Mouse (Mus musculus) inflammation-experienced regulatory T-cells, adult 6 months (primary cell): ENCODE results near the gene Vps16. TPM values are rescaled to one million over a fixed set of nuclear protein-coding genes. Genes with fewer than 3 reads are reported as not detected.

Experiments
- ATAC-seq: one replicate; pipeline ENCODE4 v1.8.0; 2017
- polyA plus RNA-seq, 3 experiments: library from polyadenylated mRNA; unstranded; fragments of 100-300 nt; shearing (Covaris generic); gene quantifications; one replicate each; pipeline ENCODE4 v1.2.1; 2017

The Vps16 gene
- polyA plus RNA-seq, 3 experiments from 2014 or later, result 165 to 250 (median 199) TPM

DNA sequence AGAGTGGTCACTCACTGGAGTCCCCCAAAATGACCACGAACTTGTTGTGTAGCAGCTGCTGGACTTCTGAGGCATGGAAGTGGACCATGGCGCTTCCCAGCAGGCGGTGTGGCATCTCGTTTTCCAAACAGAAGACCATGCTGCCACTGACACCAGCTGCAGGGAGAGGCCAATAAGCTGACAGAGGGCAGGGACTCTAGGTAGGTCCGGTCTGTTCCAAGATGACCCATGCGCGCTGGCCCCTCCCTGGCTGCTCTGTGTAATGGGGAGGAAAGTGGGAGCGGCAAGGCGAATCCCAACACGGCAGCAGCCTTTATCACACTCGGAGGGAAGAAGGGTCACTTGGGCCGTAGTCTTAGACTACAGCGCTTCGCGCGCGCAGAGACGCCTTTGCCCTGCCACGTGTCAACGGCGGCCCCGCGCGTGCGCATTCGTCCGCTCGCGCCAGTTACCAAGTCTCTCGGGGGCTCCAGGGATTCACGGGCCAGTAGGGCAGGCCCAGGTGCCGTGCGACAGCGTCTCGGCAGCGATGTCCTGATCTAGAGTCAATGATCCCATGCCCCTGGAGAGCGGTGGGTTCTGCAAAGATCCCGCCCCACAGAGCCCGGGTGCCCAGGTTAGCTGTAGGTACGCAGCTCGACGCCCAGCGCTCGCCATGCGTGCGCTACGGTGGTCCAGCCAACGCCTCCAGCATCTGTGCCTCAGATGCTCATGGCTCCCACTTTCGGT is 578 bp upstream of the Vps16 start:
- ATAC-seq, result peak; percentile 59

GRCm38 (mm10) chr2:130425112-130425511 is 973 bp downstream of the Vps16 start:
- no peak for ATAC-seq

DNA sequence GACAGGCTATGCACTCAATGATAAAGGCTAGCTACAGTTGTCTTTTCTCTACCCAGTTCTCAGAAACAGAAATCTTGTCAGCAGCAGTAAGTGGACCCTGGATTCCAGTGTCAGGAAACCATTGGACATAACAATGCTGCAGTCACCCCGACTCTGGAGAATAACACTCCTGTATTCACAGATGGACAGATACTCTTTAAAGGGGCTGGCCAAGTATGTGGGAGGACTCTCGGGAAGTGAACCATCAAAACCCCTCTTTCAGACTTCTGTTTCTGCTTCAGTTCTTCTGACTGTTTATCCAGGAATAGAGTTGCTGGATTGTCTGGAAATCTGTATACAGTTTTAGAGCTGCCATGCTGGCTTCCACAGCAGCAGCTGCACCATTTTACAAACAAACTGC is 5.7 kb downstream of the Vps16 start:
- ATAC-seq, result no peak

DNA sequence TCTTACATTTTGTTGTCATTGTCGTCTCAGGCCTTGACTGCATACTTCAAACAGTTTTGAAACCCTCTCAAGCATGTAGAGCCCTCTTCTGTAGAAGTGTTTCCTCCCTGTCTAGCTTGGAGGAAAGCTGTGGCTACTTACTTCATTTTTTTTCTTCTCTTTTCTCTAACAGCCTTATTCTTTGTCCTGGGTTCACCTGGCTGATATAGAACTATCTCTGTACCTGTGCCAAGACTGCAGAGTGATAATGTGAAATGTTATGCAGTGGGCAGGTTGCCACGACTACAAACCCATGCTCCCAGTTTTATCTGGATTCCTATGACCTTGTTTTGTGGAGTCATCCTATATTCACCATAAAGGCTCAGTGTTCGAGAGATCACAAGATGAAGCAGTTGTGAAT is 6.3 kb downstream of the Vps16 start:
- ATAC-seq, result no peak

- ATAC-seq, result no peak
Measured at GRCm38 (mm10) chr2:130432157-130432556, 8.0 kb downstream of the Vps16 start.

GRCm38 (mm10) chr2:130433152-130433551 is 9.0 kb downstream of the Vps16 start:
- no peak for ATAC-seq

DNA sequence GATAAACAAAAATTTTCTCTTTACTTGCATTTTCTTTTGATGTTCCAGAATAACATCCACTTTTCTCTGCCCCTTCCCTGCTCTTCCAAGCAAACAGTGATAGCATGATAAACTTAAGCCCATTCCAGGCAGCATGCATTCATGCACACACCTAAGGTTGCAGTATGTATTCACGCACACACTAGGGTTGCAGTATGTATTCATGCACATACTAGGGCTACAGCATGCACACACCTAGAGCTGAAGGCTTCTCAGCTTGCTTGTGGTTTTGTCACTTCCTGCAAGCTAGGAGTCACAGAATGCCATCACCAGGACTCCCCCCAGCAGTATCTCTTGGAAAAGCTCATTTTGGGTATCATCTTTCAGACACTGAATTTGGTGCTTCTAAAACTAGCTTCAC is 12.6 kb downstream of the Vps16 start:
- ATAC-seq, result no peak

DNA sequence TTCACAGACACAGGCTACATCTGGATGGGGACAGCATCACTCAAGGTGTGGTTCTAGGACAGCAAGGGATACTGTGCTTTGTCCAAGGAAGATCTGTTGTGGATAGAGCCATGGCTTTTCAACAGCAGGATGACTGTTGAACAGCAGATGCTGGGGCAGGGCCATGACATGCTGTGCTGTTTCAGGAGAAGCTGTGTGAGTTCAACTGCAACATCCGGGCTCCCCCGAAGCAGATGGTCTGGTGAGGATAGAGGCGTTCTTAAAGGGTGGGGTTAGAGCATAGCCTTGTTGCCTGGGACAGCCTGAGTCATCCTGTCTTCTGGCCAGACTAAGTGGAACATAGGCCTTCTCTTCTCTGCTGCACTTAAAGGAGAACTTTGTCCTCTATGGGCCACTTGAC is 14.7 kb downstream of the Vps16 start:
- ATAC-seq, result no peak

GRCm38 (mm10) chr2:130439840-130440480 is 15.8 kb downstream of the Vps16 start:
- ATAC-seq, result no peak

GRCm38 (mm10) chr2:130442162-130442561 is 18.0 kb downstream of the Vps16 start:
- no peak for ATAC-seq

DNA sequence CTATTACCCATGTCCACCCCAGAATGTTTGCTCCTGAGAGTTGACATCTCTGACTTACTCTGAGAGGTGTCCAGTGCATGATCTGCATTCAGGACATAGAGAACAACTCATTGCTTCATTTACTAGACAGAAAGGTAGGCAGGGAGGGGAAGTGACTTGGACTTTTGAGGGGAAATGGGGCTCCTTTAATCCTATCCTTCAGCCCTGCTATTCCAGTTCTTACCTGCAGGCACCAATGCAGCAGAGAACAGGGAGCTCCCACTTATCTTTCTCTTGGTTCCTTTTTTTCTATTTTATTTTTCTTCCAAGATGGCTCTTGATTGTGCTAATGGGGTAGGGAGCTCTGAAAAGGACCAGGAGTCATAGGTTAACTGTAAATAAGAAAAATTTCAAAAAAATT is 24.3 kb downstream of the Vps16 start:
- no peak for ATAC-seq

GRCm38 (mm10) chr2:130449021-130449793 is 25.1 kb downstream of the Vps16 start:
- ATAC-seq, result no peak

DNA sequence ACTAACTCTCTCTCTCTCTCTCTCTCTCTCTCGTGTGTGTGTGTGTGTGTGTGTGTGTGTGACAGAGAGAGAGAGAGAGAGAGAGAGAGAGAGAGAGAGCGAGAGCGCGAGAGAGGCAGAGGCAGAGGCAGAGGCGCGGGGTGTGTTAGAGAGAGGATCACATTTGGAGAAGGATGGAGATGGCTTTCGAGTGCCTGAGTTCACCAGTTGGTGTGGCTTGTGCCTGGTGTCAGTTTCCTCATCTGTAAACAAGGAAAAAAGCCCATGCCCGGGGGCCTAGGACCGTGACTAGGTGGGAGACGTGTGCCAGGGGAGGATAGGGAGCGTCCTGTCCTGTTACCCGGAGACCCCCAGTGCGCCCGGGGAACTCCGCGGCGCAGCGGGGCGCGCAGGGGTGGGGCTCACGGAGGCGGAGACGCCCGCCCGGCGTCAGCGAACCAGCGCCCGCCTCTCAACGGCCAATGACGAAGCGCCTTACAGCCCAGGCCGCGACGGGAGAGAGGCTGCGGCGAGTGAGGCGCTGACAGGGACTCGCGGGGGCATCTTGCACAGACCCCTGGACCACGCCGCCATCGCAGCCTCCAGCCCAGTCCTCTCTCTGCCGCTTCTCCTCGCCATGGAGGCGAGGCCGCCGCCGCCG is 25.8 kb downstream of the Vps16 start, which contains the start of gene Ptpra:
Ptpra (plus strand) TSS at position 485 of the 640 bp plus-strand sequence.
- ATAC-seq, result peak; percentile 93

GRCm38 (mm10) chr2:130450434-130450796 is 26.3 kb downstream of the Vps16 start:
- ATAC-seq, result peak; percentile 69

- no peak for ATAC-seq
Measured at GRCm38 (mm10) chr2:130451086-130451726, 27.1 kb downstream of the Vps16 start.

DNA sequence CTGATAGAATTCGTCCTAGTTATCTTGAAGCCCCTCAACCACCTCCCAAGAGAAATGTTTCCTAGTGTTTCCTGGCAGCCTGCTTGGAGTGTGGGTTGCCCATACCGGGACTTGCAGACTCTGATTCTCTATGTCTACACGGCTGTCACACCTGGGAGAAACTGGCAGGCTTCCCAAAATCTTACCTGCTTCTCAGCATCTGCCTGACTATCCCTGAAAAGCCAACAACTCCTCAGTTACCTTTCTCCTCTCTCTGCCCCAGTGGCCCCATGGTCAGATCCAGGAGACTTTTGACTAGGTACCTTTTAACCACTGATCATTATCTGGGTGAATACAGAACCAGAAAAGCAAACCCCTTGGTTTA is 27.6 kb downstream of the Vps16 start:
- ATAC-seq, result no peak

GRCm38 (mm10) chr2:130452266-130452665 is 28.1 kb downstream of the Vps16 start:
- no peak for ATAC-seq

GRCm38 (mm10) chr2:130453421-130453820 is 29.3 kb downstream of the Vps16 start:
- ATAC-seq, result no peak

DNA sequence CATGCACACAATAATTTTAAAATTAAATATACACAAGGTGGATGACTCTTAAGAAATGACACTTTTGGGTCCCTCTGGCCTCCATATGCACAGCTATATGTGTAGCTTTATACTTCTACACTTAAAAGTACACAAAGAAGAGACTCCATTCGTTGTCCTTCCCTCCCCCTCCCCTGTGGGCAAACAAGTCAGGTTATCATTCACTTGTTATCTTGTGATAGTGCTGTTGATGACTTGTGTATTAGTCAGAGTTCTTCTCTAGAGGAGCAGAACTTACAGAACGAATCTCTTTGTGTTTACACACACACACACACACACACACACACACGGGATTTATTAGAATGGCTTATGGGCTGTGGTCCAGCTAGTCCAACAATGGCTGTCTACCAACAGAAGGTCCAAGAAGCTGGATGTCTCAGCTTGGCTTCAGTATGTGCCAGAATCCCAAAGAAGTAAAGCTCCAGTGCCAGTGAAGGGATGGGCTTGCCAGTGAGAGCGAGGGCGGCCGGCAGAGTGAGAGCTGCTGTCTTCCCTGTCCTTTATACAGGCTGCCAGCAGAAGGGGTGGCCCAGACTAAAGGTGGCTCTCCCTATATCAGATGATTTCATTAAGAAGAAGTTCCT is 30.7 kb downstream of the Vps16 start:
- ATAC-seq, result no peak

- no peak for ATAC-seq
Measured at GRCm38 (mm10) chr2:130457871-130458270, 33.7 kb downstream of the Vps16 start.

- no peak for ATAC-seq
Measured at GRCm38 (mm10) chr2:130459576-130459975, 35.4 kb downstream of the Vps16 start.
